Mouse (Mus musculus): ENCODE data around the gene Rasip1.
A peak's percentile ranks its signal among the peaks of the same experiment; 100 is the strongest.

The Rasip1 gene

GRCm38 (mm10) chr7:45624718-45625117 is 2.6 kb upstream of the Rasip1 start:
- no peak for DNase-seq (ENCODE audit: low spot score)

- no peak for DNase-seq (ENCODE audit: low spot score)
These were observed 1.8 kb upstream of the Rasip1 start for GRCm38 (mm10) chr7:45625481-45625880.

- DNase-seq (ENCODE audit: low spot score), result no peak
These were observed 664 bp upstream of the Rasip1 start for GRCm38 (mm10) chr7:45626571-45627076.

DNA sequence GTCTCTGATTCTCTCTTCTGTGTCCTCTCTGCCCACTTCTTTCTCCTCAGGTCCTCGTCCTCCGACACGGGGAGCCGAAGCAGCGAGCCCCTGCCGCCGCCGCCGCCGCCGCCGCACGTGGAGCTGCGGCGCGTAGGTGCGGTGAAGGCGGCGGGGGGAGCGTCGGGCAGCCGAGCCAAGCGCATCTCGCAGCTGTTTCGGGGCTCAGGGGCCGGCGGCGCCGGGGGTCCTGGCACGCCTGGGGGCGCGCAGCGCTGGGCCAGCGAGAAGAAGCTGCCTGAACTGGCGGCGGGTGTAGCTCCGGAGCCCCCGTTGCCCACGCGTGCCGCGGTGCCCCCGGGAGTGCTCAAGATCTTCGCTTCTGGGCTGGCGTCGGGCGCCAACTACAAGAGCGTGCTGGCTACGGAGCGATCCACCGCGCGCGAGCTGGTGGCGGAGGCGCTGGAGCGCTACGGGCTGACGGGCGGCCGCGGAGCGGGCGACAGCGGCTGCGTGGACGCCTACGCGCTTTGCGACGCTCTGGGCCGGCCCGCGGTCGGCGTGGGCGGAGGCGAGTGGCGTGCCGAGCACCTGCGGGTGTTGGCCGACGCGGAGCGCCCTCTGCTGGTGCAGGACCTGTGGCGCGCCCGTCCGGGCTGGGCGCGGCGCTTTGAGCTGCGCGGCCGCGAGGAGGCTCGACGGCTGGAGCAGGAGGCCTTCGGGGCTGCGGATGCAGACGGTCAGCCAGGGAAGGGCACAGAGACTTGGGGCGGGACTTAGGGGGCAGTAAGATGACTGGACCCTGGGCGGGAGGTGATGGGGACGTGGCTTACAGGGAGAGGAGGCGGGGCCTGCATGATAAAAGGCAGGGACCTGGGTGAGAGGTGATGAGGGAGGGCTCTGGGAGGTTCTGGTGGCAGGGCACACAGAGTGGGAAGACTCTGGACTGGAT is 1.3 kb downstream of the Rasip1 start:
- DNase-seq (ENCODE audit: low spot score), result peak; percentile 83

DNA sequence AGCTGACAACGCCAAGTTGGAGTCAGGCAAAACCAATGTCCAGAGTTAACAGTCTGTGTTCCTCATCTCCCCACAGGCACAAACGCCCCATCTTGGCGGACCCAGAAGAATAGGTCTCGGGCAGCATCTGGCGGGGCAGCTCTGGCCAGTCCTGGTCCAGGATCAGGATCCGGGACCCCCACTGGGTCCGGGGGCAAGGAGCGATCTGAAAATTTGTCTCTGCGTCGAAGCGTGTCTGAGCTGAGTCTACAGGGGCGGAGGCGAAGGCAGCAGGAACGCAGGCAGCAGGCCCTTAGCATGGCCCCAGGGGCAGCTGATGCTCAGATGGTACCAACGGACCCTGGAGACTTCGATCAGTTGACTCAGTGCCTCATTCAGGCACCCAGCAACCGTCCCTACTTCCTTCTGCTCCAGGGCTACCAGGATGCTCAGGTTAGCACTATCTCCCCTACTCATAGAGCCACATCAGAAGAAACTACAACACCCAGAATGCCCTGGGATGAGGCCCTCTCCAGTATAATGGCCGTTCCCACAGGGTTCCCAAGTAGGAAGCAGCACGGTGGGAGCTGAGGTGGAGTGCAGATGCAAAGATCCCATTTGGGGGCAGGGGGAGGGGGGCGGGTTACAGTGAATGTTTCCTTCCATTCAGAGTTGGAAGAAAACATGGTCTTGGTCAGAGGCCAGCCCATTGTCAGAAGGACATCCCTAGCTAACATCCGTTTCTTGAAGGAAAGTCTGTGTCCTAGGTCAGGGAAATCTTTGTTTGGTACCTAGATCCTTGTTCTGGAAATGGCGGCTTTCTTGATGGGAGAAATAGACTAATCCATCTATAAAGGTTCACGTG is 3.0 kb downstream of the Rasip1 start:
- DNase-seq (ENCODE audit: low spot score), result no peak

DNA sequence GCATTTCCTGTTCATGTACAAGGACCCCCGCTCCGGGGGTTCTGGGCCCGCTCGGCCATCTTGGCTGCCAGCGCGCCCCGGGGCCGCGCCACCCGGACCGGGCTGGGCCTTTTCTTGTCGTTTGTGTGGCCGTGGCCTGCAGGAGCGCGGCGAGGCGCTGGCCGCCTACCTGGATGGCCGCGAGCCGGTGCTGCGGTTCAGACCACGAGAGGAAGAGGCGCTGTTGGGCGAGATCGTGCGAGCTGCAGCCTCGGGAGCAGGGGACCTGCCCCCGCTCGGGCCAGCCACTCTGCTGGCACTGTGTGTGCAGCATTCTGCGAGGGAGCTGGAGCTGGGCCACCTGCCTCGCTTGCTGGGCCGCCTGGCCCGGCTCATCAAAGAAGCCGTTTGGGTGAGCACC is 5.2 kb downstream of the Rasip1 start:
- no peak for DNase-seq (ENCODE audit: low spot score)

GRCm38 (mm10) chr7:45634946-45635681 is 7.8 kb downstream of the Rasip1 start:
- DNase-seq (ENCODE audit: low spot score), result no peak

DNA sequence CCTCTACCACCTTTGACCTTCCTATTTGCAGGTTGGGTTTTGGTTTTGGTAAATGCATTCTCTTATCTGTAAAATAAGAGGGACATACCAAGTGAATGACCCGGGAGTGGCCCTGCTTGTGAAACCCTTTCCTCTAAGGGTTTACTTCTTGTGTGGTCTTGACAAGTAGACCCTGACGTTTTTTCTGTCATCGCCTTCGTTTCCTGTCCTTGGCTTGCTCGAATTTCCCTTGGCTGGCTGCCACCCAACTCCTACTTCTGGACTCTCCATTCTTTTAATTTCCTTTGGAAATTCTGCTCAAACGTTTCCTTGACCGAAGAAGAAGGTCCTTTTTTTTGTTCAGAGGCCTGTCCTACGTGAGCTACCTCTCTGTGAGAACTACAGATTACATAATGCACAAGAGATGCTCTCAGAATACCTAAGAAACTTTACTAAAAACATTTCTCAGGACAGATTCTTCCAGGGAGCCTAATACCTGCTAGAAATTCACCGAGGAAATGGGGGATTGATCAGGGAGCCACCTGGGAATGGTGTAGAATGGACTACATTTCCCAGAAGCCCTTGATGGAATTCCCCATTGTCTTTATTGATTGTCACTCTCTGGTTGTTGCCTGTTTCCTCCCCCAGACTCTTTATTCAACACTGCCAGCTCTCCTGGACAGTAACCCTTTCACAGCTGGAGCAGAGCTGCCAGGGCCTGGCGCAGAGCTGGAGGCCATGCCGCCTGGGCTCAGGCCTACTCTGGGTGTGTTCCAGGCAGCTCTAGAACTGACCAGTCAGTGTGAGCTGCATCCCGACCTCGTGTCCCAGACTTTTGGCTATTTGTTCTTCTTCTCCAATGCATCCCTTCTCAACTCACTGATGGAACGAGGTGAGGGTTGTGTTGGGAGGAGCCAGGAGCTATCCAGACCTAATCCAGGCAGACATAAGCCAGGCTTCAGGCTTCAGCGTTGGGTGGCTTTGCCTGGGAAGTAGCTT is 8.7 kb downstream of the Rasip1 start:
- DNase-seq (ENCODE audit: low spot score), result no peak

DNA sequence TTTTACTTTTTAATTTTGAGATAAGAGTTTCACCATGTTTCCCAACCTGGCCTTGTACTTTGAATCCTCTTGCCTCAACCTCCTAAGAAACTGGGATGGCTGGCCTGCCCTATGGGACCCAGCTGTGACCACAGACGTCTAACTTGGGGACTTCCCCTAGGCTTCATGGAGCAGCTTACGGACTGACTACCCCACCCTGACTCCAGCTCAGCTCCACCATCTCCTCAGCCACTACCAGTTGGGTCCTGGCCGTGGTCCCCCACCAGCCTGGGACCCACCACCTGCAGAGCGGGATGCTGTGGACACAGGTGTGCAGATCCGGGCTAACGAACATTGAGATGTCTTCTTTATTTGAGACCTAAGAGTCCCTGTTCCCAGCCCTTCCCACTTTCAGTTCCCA is 10.4 kb downstream of the Rasip1 start:
- DNase-seq (ENCODE audit: low spot score), result no peak

DNA sequence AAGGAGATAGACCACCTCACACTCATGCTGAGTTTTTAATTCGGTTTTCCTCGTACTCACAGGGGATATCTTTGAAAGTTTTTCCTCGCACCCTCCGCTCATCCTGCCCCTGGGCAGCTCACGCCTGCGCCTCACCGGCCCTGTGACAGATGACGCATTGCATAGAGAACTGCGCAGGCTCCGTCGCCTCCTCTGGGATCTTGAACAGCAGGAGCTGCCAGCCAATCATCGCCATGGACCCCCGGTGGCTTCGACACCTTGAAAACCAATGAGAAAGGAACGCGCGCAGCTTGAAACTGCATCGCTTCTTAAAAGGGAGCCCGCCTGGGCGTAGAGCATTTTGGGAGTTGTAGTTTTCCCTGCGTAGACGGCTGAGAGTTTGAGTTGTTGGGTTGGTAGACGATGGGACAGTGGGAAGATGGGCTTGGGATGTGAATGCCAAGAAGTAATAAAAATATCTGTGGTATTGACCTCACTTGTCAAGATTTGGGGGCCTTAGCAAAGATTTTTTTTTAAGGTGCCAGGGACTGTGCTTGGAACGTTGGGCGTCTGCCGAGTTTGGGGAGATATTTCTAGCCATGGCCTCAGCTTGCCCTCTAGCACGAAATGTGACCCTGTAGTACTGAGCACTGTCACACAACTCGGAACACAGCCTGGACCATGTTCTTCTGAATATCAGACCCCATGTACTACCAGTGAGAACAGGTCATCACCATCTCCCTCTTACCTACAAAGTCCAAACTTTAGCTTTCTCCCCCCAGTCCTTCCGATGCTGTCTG is 11.5 kb downstream of the Rasip1 start:
- DNase-seq (ENCODE audit: low spot score), result peak; percentile 97

DNA sequence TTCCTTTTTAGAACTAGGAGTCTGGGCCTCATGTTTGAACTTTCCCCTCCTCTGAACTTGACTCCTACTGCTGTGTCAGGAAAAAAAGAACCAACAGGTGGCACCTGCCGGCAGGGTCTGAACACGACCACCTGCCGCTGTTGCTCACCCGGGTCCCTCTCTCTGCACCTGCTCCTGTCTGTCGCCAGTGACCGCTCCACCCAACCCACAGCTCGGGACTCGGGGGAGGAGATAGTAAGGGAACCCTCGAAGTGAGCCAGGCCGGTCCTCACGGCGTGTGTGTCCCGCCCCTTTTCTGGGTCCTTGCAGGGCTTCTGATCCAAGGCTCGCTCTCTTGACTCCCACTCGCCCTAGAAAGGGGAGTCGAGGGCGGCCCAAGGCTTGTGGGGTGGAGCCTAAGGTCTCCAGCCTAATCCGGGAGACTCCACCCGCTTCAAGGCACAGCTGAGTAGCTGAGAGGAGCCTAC is 12.3 kb downstream of the Rasip1 start, which contains the start of gene Mamstr:
Gene Mamstr, plus strand, starts transcription at position 417 of the 467 bp plus-strand sequence.
- DNase-seq (ENCODE audit: low spot score), result no peak

GRCm38 (mm10) chr7:45640191-45640957 is 13.1 kb downstream of the Rasip1 start:
- no peak for DNase-seq (ENCODE audit: low spot score)

GRCm38 (mm10) chr7:45641391-45642040 is 14.2 kb downstream of the Rasip1 start:
- DNase-seq (ENCODE audit: low spot score), result no peak

GRCm38 (mm10) chr7:45642083-45642482 is 14.8 kb downstream of the Rasip1 start:
- no peak for DNase-seq (ENCODE audit: low spot score)

DNA sequence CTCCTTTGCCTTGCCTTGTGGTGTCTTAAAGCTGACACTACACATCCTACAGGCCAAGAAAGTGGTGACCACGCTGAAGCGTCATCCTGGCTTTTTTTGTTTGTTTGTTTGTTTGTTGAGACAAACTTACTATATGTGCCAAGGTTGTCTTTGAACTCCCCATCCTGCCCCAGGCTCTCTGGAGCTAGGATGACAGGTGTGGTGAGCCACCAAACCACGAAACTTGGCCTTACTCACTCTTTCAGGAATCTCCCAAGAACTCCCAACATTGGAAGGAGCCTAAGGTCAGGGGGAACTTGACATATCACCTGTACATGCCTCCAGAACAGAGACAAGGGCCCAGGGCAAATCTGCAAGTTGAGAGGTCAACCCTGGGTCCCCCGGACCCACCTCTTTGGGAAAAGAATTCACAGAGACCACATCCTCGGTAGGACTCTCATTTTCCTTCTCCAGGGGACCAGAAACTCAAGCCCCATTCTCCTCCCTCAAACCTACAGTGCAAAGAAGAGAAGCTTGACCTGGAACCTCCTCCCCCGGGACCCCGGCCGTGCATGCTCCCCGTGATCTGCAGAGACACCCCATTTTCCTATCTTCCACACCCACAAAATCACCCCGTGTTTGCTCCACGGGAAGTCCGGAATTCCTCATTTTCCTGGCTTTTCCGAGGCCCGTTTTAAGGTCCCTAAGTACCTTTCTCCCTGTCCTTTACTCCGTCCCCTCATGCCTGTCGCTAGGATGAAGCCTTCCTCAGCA is 15.4 kb downstream of the Rasip1 start:
- DNase-seq (ENCODE audit: low spot score), result no peak

DNA sequence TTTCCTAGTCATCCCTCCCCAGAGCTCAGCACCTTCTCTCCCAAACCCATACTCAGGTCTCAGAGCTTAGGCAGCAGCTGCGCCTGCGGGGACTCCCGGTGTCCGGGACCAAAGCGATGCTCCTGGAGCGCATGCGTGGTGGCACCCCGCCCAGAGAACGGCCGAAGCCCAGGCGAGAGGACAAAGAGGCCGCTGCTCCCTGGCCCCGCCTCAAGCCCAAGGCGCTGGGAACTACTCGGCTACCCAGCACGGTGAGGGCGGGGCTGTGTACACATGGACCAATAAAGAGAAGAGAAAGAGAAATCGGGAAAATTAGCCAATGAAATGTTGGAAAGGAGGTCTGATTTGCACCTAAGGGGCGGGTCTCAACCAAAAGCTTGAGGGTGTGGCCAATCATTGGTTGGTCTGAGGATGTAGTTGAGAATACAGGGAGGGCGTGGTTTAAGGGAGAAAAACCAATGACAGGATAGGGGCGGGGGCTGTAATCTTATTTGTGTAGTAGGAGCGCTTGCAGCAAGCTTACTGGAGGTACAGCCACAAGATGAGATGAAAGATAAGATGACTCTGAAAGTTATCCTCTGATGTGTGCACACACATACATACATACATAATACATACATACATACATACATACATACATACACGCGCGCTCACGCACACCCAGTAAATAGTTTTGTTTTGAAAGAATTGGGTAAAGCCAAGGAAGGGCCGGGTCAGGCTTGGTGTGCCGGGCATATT is 16.3 kb downstream of the Rasip1 start:
- DNase-seq (ENCODE audit: low spot score), result peak; percentile 93

DNA sequence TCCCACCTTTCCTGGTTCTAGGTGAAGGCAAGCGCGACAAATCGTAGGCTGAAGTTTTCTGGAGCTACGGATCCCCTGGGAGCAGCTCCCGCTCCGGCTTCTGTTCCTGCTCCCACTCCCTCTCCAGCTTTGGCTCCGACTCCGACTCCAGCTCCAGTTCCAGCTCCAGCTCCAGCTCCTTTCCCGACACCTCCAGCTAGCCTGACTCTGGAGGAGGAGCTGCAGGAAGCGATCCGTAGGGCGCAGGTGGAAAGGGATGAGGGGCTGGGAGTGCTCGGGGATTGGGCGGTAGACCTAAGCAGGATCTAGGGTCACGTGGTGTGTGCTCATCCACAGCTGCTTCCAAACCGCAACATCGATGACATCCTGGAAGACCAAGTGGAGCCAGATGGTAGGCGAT is 16.9 kb downstream of the Rasip1 start:
- peak; percentile 59 for DNase-seq (ENCODE audit: low spot score)
